Mouse (Mus musculus) heart, embryonic 16.5 days (tissue): ENCODE measurements around the gene Adh6a. TPM values are rescaled to one million over a fixed set of nuclear protein-coding genes. Genes with fewer than 3 reads are reported as not detected.

Experiments
- ATAC-seq: fragments of 200-750 bp; cut with Nextera tagmentation; replicated peaks from 2 replicates; pipeline ENCODE4 v1.8.0; 2017; ENCODE audit warnings: moderate number of reproducible peaks; ENCODE audit not compliant: insufficient read depth, low FRiP score; ENCODE audit errors: extremely low read depth
- H3K27ac ChIP-seq: fragments of 300-500 bp; sonication (generic); 2 replicates; pipeline ENCODE4 v1.5.1; 2014; ENCODE audit warnings: mild to moderate bottlenecking, low read length, control low read depth, moderate library complexity
- H3K27me3 ChIP-seq: fragments of 300-500 bp; sonication (generic); 2 replicates; pipeline ENCODE4 v1.6.1; 2014; ENCODE audit warnings: low read length, mixed read lengths; ENCODE audit not compliant: control insufficient read depth, insufficient read depth
- H3K36me3 ChIP-seq: fragments of 300-500 bp; sonication (generic); 2 replicates; pipeline ENCODE4 v1.6.1; 2014; ENCODE audit not compliant: control insufficient read depth, insufficient read depth
- H3K4me1 ChIP-seq: fragments of 300-500 bp; sonication (generic); 2 replicates; pipeline ENCODE4 v1.6.1; 2014; ENCODE audit warnings: low read length, mixed read lengths; ENCODE audit not compliant: control insufficient read depth, insufficient read depth
- H3K4me2 ChIP-seq: fragments of 300-500 bp; sonication (generic); 2 replicates; pipeline ENCODE4 v1.6.1; 2014; ENCODE audit warnings: low read depth, mild to moderate bottlenecking, control low read depth, low read length
- H3K4me3 ChIP-seq: fragments of 300-500 bp; sonication (generic); 2 replicates; pipeline ENCODE4 v1.5.1; 2014; ENCODE audit warnings: mild to moderate bottlenecking, control low read depth, low read length
- H3K9ac ChIP-seq: fragments of 300-500 bp; sonication (generic); 2 replicates; pipeline ENCODE4 v1.6.1; 2014; ENCODE audit warnings: low read length, control low read depth
- H3K9me3 ChIP-seq: fragments of 300-500 bp; sonication (generic); replicated peaks from 2 replicates; pipeline ENCODE4 v1.6.1; 2016; ENCODE audit warnings: low read length; ENCODE audit not compliant: control insufficient read depth
- WGBS: fragments of 180-500 bp; shearing (Covaris S2); extraction: QIAGEN DNeasy Blood & Tissue Kit; methylation state at CpG from one replicate; pipeline ENCODE4 v1.1.7; 2014; 5-methylcytosine and 5-hydroxymethylcytosine counted together
- polyA plus RNA-seq: library from polyadenylated mRNA; unstranded; fragments of >200 nt; fragmentation: Nextera tagmentation; extraction: Ambion mirVana; gene quantifications from 2 replicates; pipeline ENCODE4 v1.2.1, GENCODE M21; 2015

Adh6a gene
- polyA plus RNA-seq: not detected in 2 replicates

GRCm38 (mm10) chr3:138312965-138313364 is at the start of gene Adh6a:
Gene Adh6a, plus strand, starts transcription at chr3:138313286.
- Histone ChIP-seq H3K4me2 (no peak within 1 kb of the TSS), H3K4me3 (no peak within 1 kb of the TSS), H3K9ac (no peak within 1 kb of the TSS), H3K36me3 (no peaks in the 10 kb centered on the region), H3K4me1 (no peaks in the 10 kb centered on the region), H3K27me3 (no peaks in the 10 kb centered on the region), H3K27ac (no peak within 1 kb of the TSS), H3K9me3 (no peaks in the 10 kb centered on the region)
- ATAC-seq: no peak
- 76% methylated on average over 5 of the region's 5 CpGs for WGBS

DNA sequence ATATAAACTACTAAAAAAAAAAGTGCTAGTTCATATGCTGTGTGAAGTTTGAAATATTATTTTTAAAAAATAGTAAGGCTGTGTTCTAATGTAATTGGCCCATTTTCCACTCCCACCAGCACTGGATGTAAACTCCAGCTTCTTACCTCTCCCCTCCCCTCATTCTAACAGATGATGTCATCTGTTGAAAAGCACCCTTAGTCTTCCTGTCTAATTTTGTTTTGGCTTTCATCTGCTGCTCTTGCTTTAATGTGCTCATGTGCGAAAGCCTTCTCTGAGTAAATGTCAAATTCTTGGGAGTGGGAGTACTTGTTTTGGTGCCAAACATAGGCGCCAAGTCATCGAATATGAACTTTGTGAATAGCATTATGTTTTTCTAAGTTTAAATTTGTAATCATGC is 48.4 kb upstream of the Adh6a start:
- no peaks in the 10 kb centered on the region for H3K9me3 ChIP-seq
- no peaks in the 10 kb centered on the region for H3K4me1 ChIP-seq
- WGBS: 72% methylated on average over 3 of the region's 3 CpGs
- H3K4me2 ChIP-seq: no peak overlapping the region
- H3K36me3 ChIP-seq: no peaks in the 10 kb centered on the region
- H3K27me3 ChIP-seq: no peaks in the 10 kb centered on the region
- no peak for ATAC-seq
- H3K4me3 ChIP-seq: no peak overlapping the region
- H3K9ac ChIP-seq: no peak overlapping the region
- no peak overlapping the region for H3K27ac ChIP-seq

DNA sequence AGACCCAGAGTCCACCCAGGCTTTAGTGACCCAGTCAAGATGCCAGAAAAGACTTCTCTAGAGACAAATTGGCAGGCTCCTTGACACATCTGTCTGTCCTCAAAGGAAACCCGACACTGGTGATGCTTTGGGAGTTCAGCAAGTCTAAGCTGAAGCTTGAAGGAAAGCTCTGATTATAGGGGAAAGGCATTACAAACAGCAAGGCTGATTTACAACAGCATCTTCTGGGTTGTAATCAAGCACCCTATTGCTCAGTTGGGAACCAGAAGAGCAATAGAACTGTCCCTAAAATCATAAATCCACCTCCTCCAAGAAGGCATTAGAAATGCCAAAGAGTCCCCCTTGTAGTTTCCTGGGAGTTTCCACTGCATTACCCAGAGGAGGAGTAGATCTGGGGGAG is 42.6 kb upstream of the Adh6a start:
- no peak overlapping the region for H3K4me3 ChIP-seq
- no peaks in the 10 kb centered on the region for H3K4me1 ChIP-seq
- H3K27me3 ChIP-seq: no peaks in the 10 kb centered on the region
- H3K9me3 ChIP-seq: no peaks in the 10 kb centered on the region
- no peak overlapping the region for H3K4me2 ChIP-seq
- WGBS: 19% methylated on average over 1 of the region's 1 CpGs
- H3K36me3 ChIP-seq: no peaks in the 10 kb centered on the region
- no peak overlapping the region for H3K27ac ChIP-seq
- no peak overlapping the region for H3K9ac ChIP-seq
- ATAC-seq: no peak

- no peaks in the 10 kb centered on the region for H3K4me1 ChIP-seq
- H3K36me3 ChIP-seq: no peaks in the 10 kb centered on the region
- no peak overlapping the region for H3K4me3 ChIP-seq
- no peak for ATAC-seq
- H3K27me3 ChIP-seq: no peaks in the 10 kb centered on the region
- no peak overlapping the region for H3K4me2 ChIP-seq
- no peaks in the 10 kb centered on the region for H3K9me3 ChIP-seq
- 86% methylated on average over 2 of the region's 2 CpGs for WGBS
- no peak overlapping the region for H3K9ac ChIP-seq
- no peak overlapping the region for H3K27ac ChIP-seq
Observed at GRCm38 (mm10) chr3:138271297-138271696, 41.8 kb upstream of the Adh6a start.

- H3K9ac ChIP-seq: no peak overlapping the region
- H3K27ac ChIP-seq: no peak overlapping the region
- no peaks in the 10 kb centered on the region for H3K4me1 ChIP-seq
- no peak for ATAC-seq
- no peak overlapping the region for H3K4me2 ChIP-seq
- no peak overlapping the region for H3K4me3 ChIP-seq
- H3K9me3 ChIP-seq: no peaks in the 10 kb centered on the region
- 75% methylated on average over 7 of the region's 7 CpGs for WGBS
- no peaks in the 10 kb centered on the region for H3K27me3 ChIP-seq
- no peaks in the 10 kb centered on the region for H3K36me3 ChIP-seq
Observed at GRCm38 (mm10) chr3:138273080-138273479, 40.0 kb upstream of the Adh6a start.

DNA sequence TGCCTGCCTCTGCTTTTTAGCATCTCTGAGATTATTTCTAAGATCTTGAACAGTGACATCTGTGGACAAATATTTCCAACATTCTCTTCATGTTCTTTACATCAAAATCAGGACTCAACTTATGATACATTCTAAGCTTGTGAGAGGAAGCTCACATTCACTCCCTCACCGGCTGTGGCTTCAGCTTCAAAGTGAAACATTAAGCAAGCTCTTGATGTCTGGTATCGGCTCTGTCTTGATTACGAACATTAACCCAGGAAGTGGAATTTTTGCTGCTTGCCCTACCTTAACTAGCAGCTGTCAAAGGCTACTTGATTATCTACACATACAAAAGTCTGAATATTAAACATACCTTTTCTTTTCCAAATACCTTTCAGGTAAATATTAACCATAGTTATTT is 38.0 kb upstream of the Adh6a start:
- Histone ChIP-seq H3K27me3 (no peaks in the 10 kb centered on the region), H3K9ac (no peak overlapping the region), H3K36me3 (no peaks in the 10 kb centered on the region), H3K4me3 (no peak overlapping the region), H3K27ac (no peak overlapping the region), H3K9me3 (no peaks in the 10 kb centered on the region), H3K4me2 (no peak overlapping the region), H3K4me1 (no peaks in the 10 kb centered on the region)
- ATAC-seq: no peak
- WGBS: 61% methylated on average over 3 of the region's 3 CpGs

DNA sequence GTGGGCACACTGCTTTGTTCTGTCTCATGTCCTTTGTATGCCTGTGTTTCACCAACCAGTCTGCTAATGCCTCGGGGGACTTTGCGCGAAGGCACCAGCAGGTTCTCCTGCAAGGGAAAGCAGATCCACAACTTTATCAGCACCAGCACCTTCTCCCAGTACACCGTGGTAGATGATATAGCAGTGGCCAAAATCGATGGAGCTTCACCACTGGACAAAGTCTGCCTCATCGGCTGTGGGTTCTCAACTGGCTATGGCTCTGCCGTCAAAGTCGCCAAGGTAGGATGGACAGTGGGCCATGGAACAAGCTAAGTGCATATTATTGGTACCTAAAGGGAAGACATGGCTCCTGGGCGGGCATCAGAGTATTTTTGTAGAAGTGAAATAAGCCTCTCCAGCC is 30.5 kb upstream of the Adh6a start:
- no peak overlapping the region for H3K27ac ChIP-seq

DNA sequence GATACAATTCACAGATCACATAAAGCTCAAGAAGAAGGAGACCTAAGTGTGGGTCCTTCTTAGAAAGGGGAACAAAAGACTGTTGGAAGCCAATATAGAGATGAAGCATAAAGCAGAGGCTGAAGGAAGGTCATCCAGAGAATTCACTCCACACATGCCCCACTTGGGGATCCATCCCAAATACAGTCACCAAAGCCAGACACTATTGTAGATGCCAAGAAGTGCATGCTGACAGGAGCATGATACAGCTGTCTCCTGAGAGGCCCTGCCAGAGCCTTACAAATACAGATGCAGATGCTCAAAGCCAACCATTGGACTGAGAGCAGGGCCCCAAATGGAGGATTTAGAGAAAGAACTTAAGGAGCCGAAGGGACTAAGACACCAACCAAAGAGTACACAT is 29.3 kb upstream of the Adh6a start:
- Histone ChIP-seq H3K9me3 (no peaks in the 10 kb centered on the region), H3K36me3 (no peaks in the 10 kb centered on the region)
- no peak for ATAC-seq

More for the DNA sequence above, 30.5 kb upstream of the Adh6a start:
- no peaks in the 10 kb centered on the region for H3K9me3 ChIP-seq
- WGBS: 91% methylated on average over 9 of the region's 9 CpGs
- ATAC-seq: no peak
- H3K4me2 ChIP-seq: no peak overlapping the region
- no peaks in the 10 kb centered on the region for H3K36me3 ChIP-seq
- no peaks in the 10 kb centered on the region for H3K27me3 ChIP-seq
- no peak overlapping the region for H3K9ac ChIP-seq
- H3K4me3 ChIP-seq: no peak overlapping the region
- H3K4me1 ChIP-seq: no peaks in the 10 kb centered on the region

GRCm38 (mm10) chr3:138285986-138286385 is 27.1 kb upstream of the Adh6a start:
- no peaks in the 10 kb centered on the region for H3K36me3 ChIP-seq
- no peaks in the 10 kb centered on the region for H3K9me3 ChIP-seq
- H3K4me2 ChIP-seq: no peak overlapping the region
- no peak overlapping the region for H3K4me3 ChIP-seq
- no peak for ATAC-seq
- no peaks in the 10 kb centered on the region for H3K27me3 ChIP-seq
- no peak overlapping the region for H3K27ac ChIP-seq
- H3K9ac ChIP-seq: no peak overlapping the region
- WGBS: 87% methylated on average over 7 of the region's 7 CpGs
- H3K4me1 ChIP-seq: no peaks in the 10 kb centered on the region

More for the DNA sequence above, 29.3 kb upstream of the Adh6a start:
- H3K27me3 ChIP-seq: no peaks in the 10 kb centered on the region
- no peak overlapping the region for H3K4me2 ChIP-seq
- H3K4me1 ChIP-seq: no peaks in the 10 kb centered on the region
- H3K4me3 ChIP-seq: no peak overlapping the region
- no peak overlapping the region for H3K27ac ChIP-seq
- WGBS: 79% methylated on average over 1 of the region's 1 CpGs
- H3K9ac ChIP-seq: no peak overlapping the region

- 82% methylated on average over 4 of the region's 4 CpGs for WGBS
- H3K4me3 ChIP-seq: no peak overlapping the region
- H3K27ac ChIP-seq: no peak overlapping the region
- ATAC-seq: no peak
- no peaks in the 10 kb centered on the region for H3K36me3 ChIP-seq
- no peaks in the 10 kb centered on the region for H3K9me3 ChIP-seq
- H3K9ac ChIP-seq: no peak overlapping the region
- no peaks in the 10 kb centered on the region for H3K27me3 ChIP-seq
- H3K4me1 ChIP-seq: no peaks in the 10 kb centered on the region
- no peak overlapping the region for H3K4me2 ChIP-seq
Observed at GRCm38 (mm10) chr3:138287686-138288085, 25.4 kb upstream of the Adh6a start.
